Mouse (Mus musculus) bone marrow macrophage, adult 2 months (primary cell): ENCODE measurements at regions not wholly inside any gene's neighbourhood (a gene's known extent, or its start where the extent isn't known, plus 50 kb on each side); places are given as distances from the start of the nearest gene placed in this dataset.

Source experiments
- CTCF ChIP-seq: IDR thresholded peaks from 2 replicates; pipeline ENCODE4 v1.5.1; 2012; ENCODE audit warnings: low read depth, mild to moderate bottlenecking, low read length, moderate library complexity
- POLR2A ChIP-seq: IDR thresholded peaks from 2 replicates; pipeline ENCODE4 v1.6.1; 2012; ENCODE audit warnings: mild to moderate bottlenecking, low read depth, low read length, borderline replicate concordance

DNA sequence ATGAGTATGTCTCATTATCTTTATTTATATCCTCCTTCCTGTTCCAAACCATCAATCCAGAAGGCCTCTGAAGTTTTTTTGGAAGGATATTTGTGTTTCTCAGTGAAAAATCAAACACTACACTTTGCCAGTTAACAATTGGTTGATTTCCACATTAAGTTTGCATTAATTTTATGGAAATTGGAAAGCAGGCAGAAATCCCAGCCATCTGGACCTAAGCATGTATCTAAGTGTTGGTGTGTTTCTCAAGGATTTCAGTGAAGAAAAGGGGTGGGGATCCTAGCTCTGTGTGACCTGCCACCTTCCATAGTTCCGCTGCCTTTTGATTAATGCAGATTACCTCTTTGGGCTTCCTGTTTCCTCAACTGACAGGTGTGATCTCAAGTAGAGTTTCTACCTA lies 296.5 kb downstream of the Icos start:
- TF ChIP-seq CTCF = no peak
- TF ChIP-seq POLR2A = no peak
